Mouse (Mus musculus): Measurements from ENCODE around the gene Pde11a. TPM values are rescaled to one million over a fixed set of nuclear protein-coding genes. Genes with fewer than 3 reads are reported as not detected.

Pde11a gene
- polyA plus RNA-seq, 2 experiments: 0.33 to 0.58 TPM

- Histone ChIP-seq H3K27me3 (ENCODE audit: control insufficient read depth, insufficient read depth, low read length) (no peaks in the 10 kb centered on the region), H3K4me2 (replicated peaks; ENCODE audit: low read depth, low read length, severe bottlenecking) (no peak overlapping the region), H3K9me3 (ENCODE audit: control insufficient read depth, low read length) (no peaks in the 10 kb centered on the region), H3K9ac (ENCODE audit: low read depth, low read length, severe bottlenecking) (no peak overlapping the region), H3K27ac (replicated peaks; ENCODE audit: low read depth, low read length) (no peak overlapping the region), H3K4me1 (ENCODE audit: control insufficient read depth, insufficient read depth, low read length) (peaks cover 3% of the 10 kb centered on the region; the same call in 1 of the 2 replicates), H3K4me3 (replicated peaks; ENCODE audit: low read length) (no peak overlapping the region), H3K36me3 (ENCODE audit: control insufficient read depth, insufficient read depth, low read length) (no peaks in the 10 kb centered on the region)
- TF ChIP-seq POLR2A (IDR thresholded peaks at IDR 0.05; ENCODE audit: borderline replicate concordance, extremely low read depth, insufficient read depth, insufficient read length): no peak
- no peak for ATAC-seq (ENCODE audit: low FRiP score, low read depth)
- WGBS: 29% methylated on average over 7 of the region's 7 CpGs
- DNase-seq (ENCODE audit: low spot score): no peak
Measured at GRCm38 (mm10) chr2:76097847-76098246, 240.7 kb downstream of the Pde11a start.

GRCm38 (mm10) chr2:76097284-76097683, 241.3 kb downstream of the Pde11a start:
- H3K4me1 ChIP-seq (ENCODE audit: control insufficient read depth, insufficient read depth, low read length): peaks cover 3% of the 10 kb centered on the region; the same call in 1 of the 2 replicates
- H3K4me3 ChIP-seq (replicated peaks; ENCODE audit: low read length): no peak overlapping the region
- H3K9ac ChIP-seq (ENCODE audit: low read depth, low read length, severe bottlenecking): no peak overlapping the region
- no peak overlapping the region for H3K27ac ChIP-seq (replicated peaks; ENCODE audit: low read depth, low read length)
- no peak for DNase-seq (ENCODE audit: low spot score)
- H3K9me3 ChIP-seq (ENCODE audit: control insufficient read depth, low read length): no peaks in the 10 kb centered on the region
- no peak for ATAC-seq (ENCODE audit: low FRiP score, low read depth)
- no peak for TF ChIP-seq POLR2A (IDR thresholded peaks at IDR 0.05; ENCODE audit: borderline replicate concordance, extremely low read depth, insufficient read depth, insufficient read length)
- WGBS: 74% methylated on average over 8 of the region's 8 CpGs
- no peak overlapping the region for H3K4me2 ChIP-seq (replicated peaks; ENCODE audit: low read depth, low read length, severe bottlenecking)
- no peaks in the 10 kb centered on the region for H3K27me3 ChIP-seq (ENCODE audit: control insufficient read depth, insufficient read depth, low read length)
- H3K36me3 ChIP-seq (ENCODE audit: control insufficient read depth, insufficient read depth, low read length): no peaks in the 10 kb centered on the region

- no peak for DNase-seq (ENCODE audit: low spot score)
- no peaks in the 10 kb centered on the region for H3K36me3 ChIP-seq (ENCODE audit: control insufficient read depth, insufficient read depth, low read length)
- H3K9me3 ChIP-seq (ENCODE audit: control insufficient read depth, low read length): no peaks in the 10 kb centered on the region
- WGBS: 89% methylated on average over 5 of the region's 5 CpGs
- H3K4me3 ChIP-seq (replicated peaks; ENCODE audit: low read length): no peak overlapping the region
- H3K27me3 ChIP-seq (ENCODE audit: control insufficient read depth, insufficient read depth, low read length): no peaks in the 10 kb centered on the region
- no peak overlapping the region for H3K27ac ChIP-seq (replicated peaks; ENCODE audit: low read depth, low read length)
- H3K4me1 ChIP-seq (ENCODE audit: control insufficient read depth, insufficient read depth, low read length): peaks cover 3% of the 10 kb centered on the region; the same call in 1 of the 2 replicates
- no peak for TF ChIP-seq POLR2A (IDR thresholded peaks at IDR 0.05; ENCODE audit: borderline replicate concordance, extremely low read depth, insufficient read depth, insufficient read length)
- no peak overlapping the region for H3K9ac ChIP-seq (ENCODE audit: low read depth, low read length, severe bottlenecking)
- no peak for ATAC-seq (ENCODE audit: low FRiP score, low read depth)
- no peak overlapping the region for H3K4me2 ChIP-seq (replicated peaks; ENCODE audit: low read depth, low read length, severe bottlenecking)
Measured at GRCm38 (mm10) chr2:76095861-76096260, 242.7 kb downstream of the Pde11a start.

- no peaks in the 10 kb centered on the region for H3K27me3 ChIP-seq (ENCODE audit: control insufficient read depth, insufficient read depth, low read length)
- H3K9me3 ChIP-seq (ENCODE audit: control insufficient read depth, low read length): no peaks in the 10 kb centered on the region
- H3K27ac ChIP-seq (replicated peaks; ENCODE audit: low read depth, low read length): no peak overlapping the region
- H3K9ac ChIP-seq (ENCODE audit: low read depth, low read length, severe bottlenecking): no peak overlapping the region
- H3K4me1 ChIP-seq (ENCODE audit: control insufficient read depth, insufficient read depth, low read length): peaks cover 4% of the 10 kb centered on the region; the same call in 1 of the 2 replicates
- ATAC-seq (ENCODE audit: low FRiP score, low read depth) (no peak), DNase-seq (ENCODE audit: low spot score) (no peak)
- H3K4me3 ChIP-seq (replicated peaks; ENCODE audit: low read length): no peak overlapping the region
- H3K36me3 ChIP-seq (ENCODE audit: control insufficient read depth, insufficient read depth, low read length): no peaks in the 10 kb centered on the region
- H3K4me2 ChIP-seq (replicated peaks; ENCODE audit: low read depth, low read length, severe bottlenecking): no peak overlapping the region
- TF ChIP-seq POLR2A (IDR thresholded peaks at IDR 0.05; ENCODE audit: borderline replicate concordance, extremely low read depth, insufficient read depth, insufficient read length): no peak
Measured at GRCm38 (mm10) chr2:76090506-76090905, 248.1 kb downstream of the Pde11a start.

GRCm38 (mm10) chr2:76088844-76089243, 249.7 kb downstream of the Pde11a start:
- ATAC-seq (ENCODE audit: low FRiP score, low read depth) (no peak), DNase-seq (ENCODE audit: low spot score) (no peak)
- 51% methylated on average over 4 of the region's 4 CpGs for WGBS
- Histone ChIP-seq H3K4me2 (replicated peaks; ENCODE audit: low read depth, low read length, severe bottlenecking) (no peak overlapping the region), H3K9me3 (ENCODE audit: control insufficient read depth, low read length) (no peaks in the 10 kb centered on the region), H3K27ac (replicated peaks; ENCODE audit: low read depth, low read length) (no peak overlapping the region), H3K4me1 (ENCODE audit: control insufficient read depth, insufficient read depth, low read length) (peaks cover 4% of the 10 kb centered on the region; the same call in 1 of the 2 replicates), H3K36me3 (ENCODE audit: control insufficient read depth, insufficient read depth, low read length) (no peaks in the 10 kb centered on the region), H3K27me3 (ENCODE audit: control insufficient read depth, insufficient read depth, low read length) (no peaks in the 10 kb centered on the region), H3K4me3 (replicated peaks; ENCODE audit: low read length) (no peak overlapping the region), H3K9ac (ENCODE audit: low read depth, low read length, severe bottlenecking) (no peak overlapping the region)
- TF ChIP-seq POLR2A (IDR thresholded peaks at IDR 0.05; ENCODE audit: borderline replicate concordance, extremely low read depth, insufficient read depth, insufficient read length): no peak

- DNase-seq (ENCODE audit: low spot score) (no peak), ATAC-seq (ENCODE audit: low FRiP score, low read depth) (no peak)
- H3K4me1 ChIP-seq (ENCODE audit: control insufficient read depth, insufficient read depth, low read length): peaks cover 4% of the 10 kb centered on the region; the same call in 1 of the 2 replicates
- 81% methylated on average over 5 of the region's 5 CpGs for WGBS
- H3K27ac ChIP-seq (replicated peaks; ENCODE audit: low read depth, low read length): no peak overlapping the region
- no peaks in the 10 kb centered on the region for H3K27me3 ChIP-seq (ENCODE audit: control insufficient read depth, insufficient read depth, low read length)
- H3K9me3 ChIP-seq (ENCODE audit: control insufficient read depth, low read length): no peaks in the 10 kb centered on the region
- no peak overlapping the region for H3K4me3 ChIP-seq (replicated peaks; ENCODE audit: low read length)
- no peak overlapping the region for H3K9ac ChIP-seq (ENCODE audit: low read depth, low read length, severe bottlenecking)
- H3K36me3 ChIP-seq (ENCODE audit: control insufficient read depth, insufficient read depth, low read length): no peaks in the 10 kb centered on the region
- no peak for TF ChIP-seq POLR2A (IDR thresholded peaks at IDR 0.05; ENCODE audit: borderline replicate concordance, extremely low read depth, insufficient read depth, insufficient read length)
- no peak overlapping the region for H3K4me2 ChIP-seq (replicated peaks; ENCODE audit: low read depth, low read length, severe bottlenecking)
Measured at GRCm38 (mm10) chr2:76088413-76088812, 250.2 kb downstream of the Pde11a start.
